Mouse (Mus musculus) cerebellum, adult (tissue): Measurements from ENCODE around the gene Selenon.

Source experiments
- ATAC-seq: cut with Nextera tagmentation; 2 replicates; pipeline ENCODE4 v1.9.2; 2017; ENCODE audit warnings: mild to moderate bottlenecking, moderate library complexity, mixed read lengths; ENCODE audit not compliant: insufficient number of reproducible peaks, low FRiP score, low TSS enrichment

The Selenon gene

GRCm38 (mm10) chr4:134551494-134552316, at the start of gene Selenon:
Gene Selenon, minus strand, starts transcription at chr4:134552166.
- ATAC-seq, result peak; percentile 33; the same call in 1 of the 2 replicates

GRCm38 (mm10) chr4:134601404-134601803, 49.4 kb upstream of the Selenon start:
- no peak for ATAC-seq

- ATAC-seq, result no peak
Measured at GRCm38 (mm10) chr4:134600777-134601176, 48.8 kb upstream of the Selenon start.

GRCm38 (mm10) chr4:134600060-134600459, 48.1 kb upstream of the Selenon start:
- no peak for ATAC-seq

GRCm38 (mm10) chr4:134596816-134597692, 45.1 kb upstream of the Selenon start:
- ATAC-seq, result peak; percentile 23; the same call in 1 of the 2 replicates

GRCm38 (mm10) chr4:134594731-134595439, 42.9 kb upstream of the Selenon start:
- ATAC-seq, result no peak

- ATAC-seq, result no peak
Measured at GRCm38 (mm10) chr4:134592442-134592841, 40.5 kb upstream of the Selenon start.

GRCm38 (mm10) chr4:134591506-134592061, 39.6 kb upstream of the Selenon start:
- peak; percentile 80 for ATAC-seq

- ATAC-seq, result no peak
Measured at GRCm38 (mm10) chr4:134590227-134590926, 38.4 kb upstream of the Selenon start.

GRCm38 (mm10) chr4:134589786-134590185, 37.8 kb upstream of the Selenon start:
- ATAC-seq, result no peak

- ATAC-seq, result no peak
Measured at GRCm38 (mm10) chr4:134588951-134589350, 37.0 kb upstream of the Selenon start.

GRCm38 (mm10) chr4:134588287-134588686, 36.3 kb upstream of the Selenon start:
- ATAC-seq, result no peak

GRCm38 (mm10) chr4:134587636-134588197, 35.8 kb upstream of the Selenon start:
- no peak for ATAC-seq

GRCm38 (mm10) chr4:134586631-134587030, 34.7 kb upstream of the Selenon start:
- ATAC-seq, result no peak

- no peak for ATAC-seq
Measured at GRCm38 (mm10) chr4:134586126-134586525, 34.2 kb upstream of the Selenon start.

GRCm38 (mm10) chr4:134583513-134583912, 31.5 kb upstream of the Selenon start:
- ATAC-seq, result no peak

GRCm38 (mm10) chr4:134581365-134581764, 29.4 kb upstream of the Selenon start:
- ATAC-seq, result no peak

GRCm38 (mm10) chr4:134580351-134581148, 28.6 kb upstream of the Selenon start:
- ATAC-seq, result peak; percentile 69; the same call in 1 of the 2 replicates
